Mouse (Mus musculus) fat pad, adult 2 months (tissue): ENCODE measurements at regions not wholly inside any gene's neighbourhood (a gene's known extent, or its start where the extent isn't known, plus 50 kb on each side); places are given as distances from the start of the nearest gene placed in this dataset.
A peak's percentile ranks its signal among the peaks of the same experiment; 100 is the strongest.

Experiments
- DNase-seq: peaks from one replicate; pipeline ENCODE4 v3.0.0-alpha.2; 2011; ENCODE audit warnings: low read depth, low spot score; ENCODE audit errors: extremely low read depth

GRCm38 (mm10) chr9:102449366-102449765 lies 56.2 kb upstream of the Ky start:
- DNase-seq, result no peak

GRCm38 (mm10) chr9:102446066-102446465 lies 59.5 kb upstream of the Ky start:
- DNase-seq, result no peak

DNA sequence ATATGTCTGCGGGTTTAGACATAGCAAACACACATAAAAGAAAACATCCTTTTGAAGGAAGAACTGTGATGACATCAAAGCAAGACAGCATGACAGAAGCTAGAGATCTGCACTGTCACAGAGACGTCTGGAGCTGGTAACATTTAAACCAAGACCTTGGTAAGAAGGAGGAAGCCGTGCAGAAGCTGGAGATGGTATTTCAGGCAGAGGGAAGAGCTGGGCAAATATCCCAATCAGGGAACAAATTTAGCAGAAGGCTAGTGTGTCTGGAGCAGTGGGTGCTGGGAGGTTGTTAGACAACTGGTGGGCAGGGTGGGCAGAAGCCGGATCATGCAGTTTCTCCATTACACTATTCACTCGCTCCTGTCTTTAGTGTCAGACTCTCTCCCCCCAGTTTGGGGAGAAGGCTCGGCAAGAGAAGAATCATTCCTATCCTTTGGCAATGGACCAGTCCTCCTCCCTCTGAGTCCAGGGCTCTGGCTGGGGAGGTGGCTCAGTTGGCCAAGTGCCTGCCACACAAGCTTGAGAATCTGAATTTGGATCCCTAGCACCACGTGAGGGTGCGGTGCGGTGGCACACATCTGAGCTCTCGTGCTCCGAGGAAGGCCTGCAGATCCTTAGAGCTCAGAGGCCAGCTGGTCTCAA lies 63.2 kb upstream of the Ky start:
- DNase-seq, result no peak

- DNase-seq, result peak; percentile 42
Observed at GRCm38 (mm10) chr9:102437641-102438040, 67.9 kb upstream of the Ky start.

DNA sequence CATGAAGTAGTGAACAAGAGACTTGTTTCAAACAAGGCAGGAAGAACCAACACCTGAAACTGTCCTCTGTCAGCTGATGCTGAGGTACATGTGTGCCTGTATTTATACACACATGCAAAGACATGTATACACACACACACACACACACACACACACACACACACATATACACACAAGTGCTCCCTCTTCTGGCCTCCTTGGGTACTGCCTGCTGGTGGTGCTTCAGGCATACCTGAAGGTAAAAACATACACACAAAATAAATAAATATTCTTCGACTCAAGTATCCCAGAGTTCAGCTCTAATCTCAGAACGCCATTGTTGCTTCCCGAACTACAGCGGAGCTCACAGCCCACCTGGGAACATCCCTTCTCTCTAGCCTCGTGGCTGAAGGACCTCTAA lies 69.2 kb upstream of the Ky start:
- no peak for DNase-seq

DNA sequence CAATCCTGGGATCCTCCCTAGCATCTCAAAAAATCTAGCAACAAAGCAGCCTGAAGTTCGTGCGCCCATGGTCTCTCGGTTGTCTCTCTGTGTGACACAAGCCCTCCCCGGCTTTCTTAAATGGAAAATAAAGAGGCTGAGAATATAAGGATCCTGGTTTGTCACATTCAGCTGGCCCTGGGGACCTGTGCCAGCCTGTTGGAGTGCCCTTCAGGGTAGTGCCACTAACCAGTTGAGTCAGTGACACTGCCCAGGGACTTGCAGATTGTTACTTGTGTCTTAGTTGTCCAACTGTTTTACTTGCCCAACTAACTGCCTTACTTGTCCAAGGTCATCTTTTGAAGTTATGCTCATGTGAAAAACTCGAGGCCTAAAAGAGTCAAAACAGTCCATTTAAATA lies 73.5 kb upstream of the Ephb1 start:
- DNase-seq, result no peak

DNA sequence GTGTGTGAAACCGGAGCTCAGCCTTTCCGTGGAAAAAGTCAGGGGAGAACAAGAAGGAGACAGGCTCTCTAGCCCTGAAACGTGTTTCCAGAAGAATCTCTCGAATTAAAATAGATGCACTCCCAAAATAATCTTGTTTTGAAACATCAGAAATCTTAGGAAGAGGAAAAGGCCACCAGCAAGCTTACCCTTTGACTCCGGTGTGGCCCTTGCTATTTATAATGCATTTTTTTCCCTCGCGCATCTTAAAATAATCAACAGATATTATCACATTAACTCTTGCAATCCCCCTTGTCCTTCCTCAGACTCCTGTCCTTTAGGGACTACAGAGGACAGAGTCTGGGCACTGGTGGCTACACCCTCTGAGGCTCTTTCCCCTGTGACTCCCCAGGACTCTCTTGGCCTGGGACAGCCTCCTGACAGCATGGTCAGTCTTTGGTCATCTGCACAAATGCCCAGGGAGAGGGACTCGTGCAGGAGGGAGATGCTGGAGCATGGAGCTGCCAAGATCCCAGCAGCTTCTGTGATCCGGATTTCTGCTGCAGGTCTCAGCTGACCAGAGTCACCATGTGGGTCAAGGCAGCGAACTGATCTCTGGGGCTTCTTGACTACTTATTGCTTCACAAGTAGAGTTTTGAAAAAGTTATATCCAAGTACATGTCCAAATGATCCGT lies 70.3 kb upstream of the Ephb1 start:
- no peak for DNase-seq

DNA sequence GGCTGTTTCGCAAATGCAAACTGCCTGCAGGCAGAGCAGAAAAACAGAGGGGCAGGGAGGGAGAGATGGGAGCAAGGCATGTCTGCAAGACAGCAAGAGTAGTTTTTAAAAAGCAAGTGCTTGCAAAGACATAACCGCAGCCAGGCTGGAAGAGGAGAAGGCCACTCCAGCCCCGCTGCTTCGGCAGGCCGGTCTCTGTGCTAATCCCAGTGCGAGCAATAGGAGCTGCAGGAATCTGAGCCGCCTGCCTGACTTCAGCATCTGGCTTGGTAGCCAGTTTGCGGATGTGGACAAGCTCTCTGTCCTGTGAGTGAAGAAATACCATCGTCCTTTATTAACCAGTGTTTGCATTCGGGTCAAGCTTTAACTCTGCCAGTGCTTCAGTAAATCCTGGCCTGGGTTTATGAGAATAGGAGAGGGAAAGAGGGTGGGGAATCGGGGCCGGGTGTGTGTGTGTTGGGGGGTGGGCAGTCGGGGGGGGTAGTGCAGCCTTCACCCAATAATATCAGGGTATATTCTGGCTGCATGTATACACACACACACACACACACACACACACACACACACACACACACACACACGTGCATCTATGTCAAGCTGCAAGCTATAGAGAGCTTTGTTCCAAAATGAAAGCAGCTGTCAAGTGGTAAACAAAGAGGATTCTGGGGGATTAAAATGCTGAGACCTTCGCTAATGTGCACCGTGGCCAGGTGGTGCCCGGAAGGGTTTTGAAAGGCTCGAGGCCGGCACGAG lies 69.6 kb upstream of the Ephb1 start:
- no peak for DNase-seq

GRCm38 (mm10) chr9:102423465-102423918 lies 69.0 kb upstream of the Ephb1 start:
- no peak for DNase-seq

GRCm38 (mm10) chr9:102421826-102422225 lies 67.3 kb upstream of the Ephb1 start:
- no peak for DNase-seq

DNA sequence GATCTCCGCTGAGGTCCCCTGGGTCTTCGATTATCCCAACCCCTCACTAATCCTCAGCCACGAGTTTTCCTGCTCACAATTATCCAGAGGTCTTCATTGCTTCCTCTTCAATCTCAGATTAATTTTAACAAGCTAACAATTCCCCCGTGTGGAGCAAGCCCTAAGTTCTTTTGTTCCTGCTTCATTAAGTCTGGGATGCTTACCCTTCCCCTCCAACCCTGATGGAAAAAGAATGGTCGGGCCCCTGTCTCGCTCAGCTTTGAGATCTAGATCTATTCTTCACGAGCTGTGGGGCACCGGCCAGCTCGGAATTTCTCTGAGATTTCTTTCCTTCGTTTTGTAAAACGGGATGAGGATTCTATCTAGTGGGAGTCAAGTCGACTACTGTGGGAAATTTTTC lies 65.7 kb upstream of the Ephb1 start:
- DNase-seq, result no peak

DNA sequence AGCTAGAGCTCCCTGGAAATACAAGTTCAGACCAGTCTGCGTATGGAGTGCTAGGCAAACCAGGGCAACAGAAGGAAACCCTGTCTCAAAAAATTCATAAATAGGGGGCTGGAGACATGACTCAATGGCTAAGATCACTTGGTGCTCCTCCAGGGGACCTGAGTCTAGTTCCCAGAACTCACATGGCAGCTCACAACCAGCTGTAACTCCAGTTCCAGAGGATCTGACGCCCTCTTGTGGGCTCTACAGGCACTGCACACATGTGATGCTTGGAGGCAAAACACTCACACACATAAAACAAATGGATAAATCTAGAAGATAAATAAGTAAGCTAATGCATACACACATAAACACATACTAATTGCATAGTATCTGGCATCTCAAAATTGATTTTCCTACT lies 59.1 kb upstream of the Ephb1 start:
- DNase-seq, result no peak

- DNase-seq, result no peak
Observed at GRCm38 (mm10) chr9:102410666-102411065, 56.2 kb upstream of the Ephb1 start.

DNA sequence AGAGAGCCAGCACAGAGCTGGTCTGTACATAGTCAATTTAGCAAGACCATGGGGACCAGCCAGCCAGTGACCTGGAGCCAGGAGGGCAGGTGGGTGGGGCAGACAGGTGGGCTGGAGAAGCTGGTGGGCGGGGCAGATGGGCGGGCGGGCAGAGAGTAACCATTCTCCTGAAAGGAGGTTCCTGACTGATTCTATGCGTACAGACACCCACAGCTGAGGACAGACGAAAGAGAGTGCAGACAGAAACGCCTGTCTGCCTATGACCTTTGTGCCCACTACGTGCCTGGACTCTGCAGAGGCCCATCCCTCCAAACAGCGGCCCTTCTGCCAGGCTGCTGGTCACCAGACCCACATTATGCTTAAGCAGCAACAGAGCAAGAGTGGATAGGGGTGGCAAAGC lies 51.5 kb upstream of the Ephb1 start:
- DNase-seq, result no peak
